Mouse (Mus musculus): ENCODE measurements at regions not wholly inside any gene's neighbourhood (a gene's known extent, or its start where the extent isn't known, plus 50 kb on each side); places are given as distances from the start of the nearest gene placed in this dataset.

- 69% methylated on average over 7 of the region's 7 CpGs for WGBS
Measured at GRCm38 (mm10) chr10:37694041-37694690, 555.4 kb upstream of the Marcks start.

GRCm38 (mm10) chr10:37692851-37693250 lies 554.1 kb upstream of the Marcks start:
- no peak for ATAC-seq
- Histone ChIP-seq H3K27ac (ENCODE audit: low read depth, low read length) (no peak overlapping the region), H3K9ac (ENCODE audit: low read depth, low read length) (no peak overlapping the region), H3K4me1 (replicated peaks; ENCODE audit: control insufficient read depth, insufficient read depth, low read length) (no peaks in the 10 kb centered on the region), H3K9me3 (ENCODE audit: control insufficient read depth) (no peaks in the 10 kb centered on the region), H3K27me3 (replicated peaks; ENCODE audit: control insufficient read depth, insufficient read depth, low read length) (no peaks in the 10 kb centered on the region), H3K4me2 (replicated peaks; ENCODE audit: low read depth) (no peak overlapping the region), H3K36me3 (ENCODE audit: control insufficient read depth, insufficient read depth) (no peaks in the 10 kb centered on the region), H3K4me3 (ENCODE audit: low read depth, low read length) (no peak overlapping the region)
- no peak for TF ChIP-seq CTCF (IDR thresholded peaks at IDR 0.05; ENCODE audit: low read depth)

More at GRCm38 (mm10) chr10:37694041-37694690, 555.4 kb upstream of the Marcks start:
- H3K9me3 ChIP-seq (ENCODE audit: control insufficient read depth): no peaks in the 10 kb centered on the region
- no peak overlapping the region for H3K9ac ChIP-seq (ENCODE audit: low read depth, low read length)
- H3K27me3 ChIP-seq (replicated peaks; ENCODE audit: control insufficient read depth, insufficient read depth, low read length): no peaks in the 10 kb centered on the region
- no peak for TF ChIP-seq CTCF (IDR thresholded peaks at IDR 0.05; ENCODE audit: low read depth)
- H3K4me3 ChIP-seq (ENCODE audit: low read depth, low read length): no peak overlapping the region
- H3K27ac ChIP-seq (ENCODE audit: low read depth, low read length): no peak overlapping the region
- ATAC-seq: no peak
- H3K4me1 ChIP-seq (replicated peaks; ENCODE audit: control insufficient read depth, insufficient read depth, low read length): no peaks in the 10 kb centered on the region
- no peaks in the 10 kb centered on the region for H3K36me3 ChIP-seq (ENCODE audit: control insufficient read depth, insufficient read depth)
- H3K4me2 ChIP-seq (replicated peaks; ENCODE audit: low read depth): no peak overlapping the region

- Histone ChIP-seq H3K27me3 (replicated peaks; ENCODE audit: control insufficient read depth, insufficient read depth, low read length) (no peaks in the 10 kb centered on the region), H3K4me3 (ENCODE audit: low read depth, low read length) (no peak overlapping the region), H3K9me3 (ENCODE audit: control insufficient read depth) (no peaks in the 10 kb centered on the region), H3K27ac (ENCODE audit: low read depth, low read length) (no peak overlapping the region), H3K9ac (ENCODE audit: low read depth, low read length) (no peak overlapping the region), H3K4me2 (replicated peaks; ENCODE audit: low read depth) (no peak overlapping the region), H3K4me1 (replicated peaks; ENCODE audit: control insufficient read depth, insufficient read depth, low read length) (no peaks in the 10 kb centered on the region), H3K36me3 (ENCODE audit: control insufficient read depth, insufficient read depth) (no peaks in the 10 kb centered on the region)
- ATAC-seq: no peak
- WGBS: 63% methylated on average over 2 of the region's 2 CpGs
- TF ChIP-seq CTCF (IDR thresholded peaks at IDR 0.05; ENCODE audit: low read depth): no peak
Measured at GRCm38 (mm10) chr10:37691939-37692338, 553.2 kb upstream of the Marcks start.

GRCm38 (mm10) chr10:37683101-37683500 lies 544.4 kb upstream of the Marcks start:
- H3K4me3 ChIP-seq (ENCODE audit: low read depth, low read length): no peak overlapping the region
- no peaks in the 10 kb centered on the region for H3K36me3 ChIP-seq (ENCODE audit: control insufficient read depth, insufficient read depth)
- no peak overlapping the region for H3K27ac ChIP-seq (ENCODE audit: low read depth, low read length)
- H3K9me3 ChIP-seq (ENCODE audit: control insufficient read depth): no peaks in the 10 kb centered on the region
- H3K9ac ChIP-seq (ENCODE audit: low read depth, low read length): no peak overlapping the region
- H3K4me2 ChIP-seq (replicated peaks; ENCODE audit: low read depth): no peak overlapping the region
- ATAC-seq: no peak
- no peaks in the 10 kb centered on the region for H3K27me3 ChIP-seq (replicated peaks; ENCODE audit: control insufficient read depth, insufficient read depth, low read length)
- TF ChIP-seq CTCF (IDR thresholded peaks at IDR 0.05; ENCODE audit: low read depth): no peak
- H3K4me1 ChIP-seq (replicated peaks; ENCODE audit: control insufficient read depth, insufficient read depth, low read length): no peaks in the 10 kb centered on the region

- no peaks in the 10 kb centered on the region for H3K27me3 ChIP-seq (replicated peaks; ENCODE audit: control insufficient read depth, insufficient read depth, low read length)
- H3K27ac ChIP-seq (ENCODE audit: low read depth, low read length): no peak overlapping the region
- no peaks in the 10 kb centered on the region for H3K36me3 ChIP-seq (ENCODE audit: control insufficient read depth, insufficient read depth)
- H3K4me2 ChIP-seq (replicated peaks; ENCODE audit: low read depth): no peak overlapping the region
- ATAC-seq: no peak
- H3K4me3 ChIP-seq (ENCODE audit: low read depth, low read length): no peak overlapping the region
- no peak overlapping the region for H3K9ac ChIP-seq (ENCODE audit: low read depth, low read length)
- no peaks in the 10 kb centered on the region for H3K9me3 ChIP-seq (ENCODE audit: control insufficient read depth)
- no peaks in the 10 kb centered on the region for H3K4me1 ChIP-seq (replicated peaks; ENCODE audit: control insufficient read depth, insufficient read depth, low read length)
- no peak for TF ChIP-seq CTCF (IDR thresholded peaks at IDR 0.05; ENCODE audit: low read depth)
Measured at GRCm38 (mm10) chr10:37680601-37681000, 541.9 kb upstream of the Marcks start.

- Histone ChIP-seq H3K9ac (ENCODE audit: low read depth, low read length) (no peak overlapping the region), H3K27me3 (replicated peaks; ENCODE audit: control insufficient read depth, insufficient read depth, low read length) (no peaks in the 10 kb centered on the region), H3K4me3 (ENCODE audit: low read depth, low read length) (no peak overlapping the region), H3K27ac (ENCODE audit: low read depth, low read length) (no peak overlapping the region), H3K4me2 (replicated peaks; ENCODE audit: low read depth) (no peak overlapping the region), H3K9me3 (ENCODE audit: control insufficient read depth) (no peaks in the 10 kb centered on the region), H3K4me1 (replicated peaks; ENCODE audit: control insufficient read depth, insufficient read depth, low read length) (no peaks in the 10 kb centered on the region), H3K36me3 (ENCODE audit: control insufficient read depth, insufficient read depth) (no peaks in the 10 kb centered on the region)
- no peak for ATAC-seq
- no peak for TF ChIP-seq CTCF (IDR thresholded peaks at IDR 0.05; ENCODE audit: low read depth)
- WGBS: 85% methylated on average over 1 of the region's 1 CpGs
Measured at GRCm38 (mm10) chr10:37677826-37678225, 539.1 kb upstream of the Marcks start.

GRCm38 (mm10) chr10:37668827-37669226 lies 530.1 kb upstream of the Marcks start:
- no peak for TF ChIP-seq CTCF (IDR thresholded peaks at IDR 0.05; ENCODE audit: low read depth)
- H3K36me3 ChIP-seq (ENCODE audit: control insufficient read depth, insufficient read depth): no peaks in the 10 kb centered on the region
- H3K27ac ChIP-seq (ENCODE audit: low read depth, low read length): no peak overlapping the region
- no peaks in the 10 kb centered on the region for H3K9me3 ChIP-seq (ENCODE audit: control insufficient read depth)
- no peak for ATAC-seq
- no peak overlapping the region for H3K4me3 ChIP-seq (ENCODE audit: low read depth, low read length)
- WGBS: 65% methylated on average over 2 of the region's 2 CpGs
- no peaks in the 10 kb centered on the region for H3K4me1 ChIP-seq (replicated peaks; ENCODE audit: control insufficient read depth, insufficient read depth, low read length)
- H3K27me3 ChIP-seq (replicated peaks; ENCODE audit: control insufficient read depth, insufficient read depth, low read length): no peaks in the 10 kb centered on the region
- no peak overlapping the region for H3K9ac ChIP-seq (ENCODE audit: low read depth, low read length)
- H3K4me2 ChIP-seq (replicated peaks; ENCODE audit: low read depth): no peak overlapping the region
